Mouse (Mus musculus) heart, postnatal 0 days (tissue): ENCODE measurements around the gene Gm37240. TPM values are rescaled to one million over a fixed set of nuclear protein-coding genes. Genes with fewer than 3 reads are reported as not detected.

Experiments
- ATAC-seq: fragments of 200-750 bp; cut with Nextera tagmentation; 2 replicates; pipeline ENCODE4 v1.8.0; 2017; ENCODE audit warnings: low read depth, moderate number of reproducible peaks, moderate library complexity; ENCODE audit not compliant: insufficient read depth
- DNase-seq: peaks from one replicate; pipeline ENCODE4 v3.0.0-alpha.2; 2016; ENCODE audit warnings: low spot score
- H3K27ac ChIP-seq: fragments of 300-500 bp; sonication (generic); 2 replicates; pipeline ENCODE4 v1.5.1; 2014; ENCODE audit warnings: low read depth, mild to moderate bottlenecking
- H3K27me3 ChIP-seq: fragments of 300-500 bp; sonication (generic); 2 replicates; pipeline ENCODE4 v1.6.1; 2014; ENCODE audit warnings: low read length, mixed read lengths; ENCODE audit not compliant: control insufficient read depth, insufficient read depth
- H3K36me3 ChIP-seq: fragments of 300-500 bp; sonication (generic); replicated peaks from 2 replicates; pipeline ENCODE4 v1.6.1; 2014; ENCODE audit warnings: low read length, mixed read lengths; ENCODE audit not compliant: control insufficient read depth, insufficient read depth
- H3K4me1 ChIP-seq: fragments of 300-500 bp; sonication (generic); 2 replicates; pipeline ENCODE4 v1.6.1; 2014; ENCODE audit warnings: antibody characterized with exemption; ENCODE audit not compliant: control insufficient read depth, insufficient read depth
- H3K4me2 ChIP-seq: fragments of 300-500 bp; sonication (generic); 2 replicates; pipeline ENCODE4 v1.6.1; 2014; ENCODE audit warnings: low read depth, mild to moderate bottlenecking, low read length, moderate library complexity
- H3K4me3 ChIP-seq: fragments of 300-500 bp; sonication (generic); 2 replicates; pipeline ENCODE4 v1.5.1; 2014; ENCODE audit warnings: low read depth, low read length
- H3K9ac ChIP-seq: fragments of 300-500 bp; sonication (generic); replicated peaks from 2 replicates; pipeline ENCODE4 v1.6.1; 2014; ENCODE audit warnings: low read depth, low read length, mixed read lengths
- H3K9me3 ChIP-seq: fragments of 300-500 bp; sonication (generic); replicated peaks from 2 replicates; pipeline ENCODE4 v1.6.1; 2016; ENCODE audit warnings: low read length; ENCODE audit not compliant: control insufficient read depth
- CTCF ChIP-seq: IDR thresholded peaks from 2 replicates; pipeline ENCODE4 v1.5.1; 2016; ENCODE audit warnings: antibody characterized with exemption, control low read depth, low read depth
- EP300 ChIP-seq: IDR thresholded peaks from 2 replicates; pipeline ENCODE4 v1.6.1; 2016; ENCODE audit warnings: antibody characterized with exemption, low read depth
- WGBS: fragments of 180-500 bp; shearing (Covaris S2); extraction: QIAGEN DNeasy Blood & Tissue Kit; methylation state at CpG from one replicate; pipeline ENCODE4 v1.1.7; 2014; 5-methylcytosine and 5-hydroxymethylcytosine counted together
- polyA plus RNA-seq: library from polyadenylated mRNA; unstranded; fragments of >200 nt; fragmentation: Nextera tagmentation; extraction: Ambion mirVana; gene quantifications from 2 replicates; pipeline ENCODE4 v1.2.1, GENCODE M21; 2015
- total RNA-seq: library from RNA; depleted of rRNA; stranded (reverse); fragments of >200 nt; gene quantifications from 2 replicates; pipeline ENCODE4 v1.2.3, GENCODE M21; 2014; ENCODE audit warnings: low replicate concordance

Gene Gm37240
- total and polyA plus RNA-seq, 2 experiments from 2014 or later = 21.7 to 72.1 TPM

DNA sequence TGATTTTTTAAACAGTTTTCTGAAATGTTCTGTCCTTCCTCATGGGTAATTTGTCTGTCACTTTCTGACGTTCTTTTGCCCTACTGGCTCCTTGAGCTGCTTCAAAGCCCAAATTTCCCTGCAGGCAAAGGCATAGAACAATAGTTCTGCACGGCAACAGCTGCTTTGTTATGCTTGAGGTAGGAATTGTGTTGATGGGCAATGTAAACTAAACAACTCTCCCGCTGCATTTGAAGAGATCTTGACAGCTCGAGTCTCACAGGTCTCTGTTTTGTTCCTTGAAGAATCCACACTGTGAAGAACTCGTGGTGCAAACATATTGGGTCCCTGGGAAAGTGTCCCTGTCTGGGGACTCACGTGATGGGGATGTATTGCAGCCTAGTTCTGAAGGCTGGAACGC is 746.8 kb downstream of the Gm37240 start:
- WGBS = 53% methylated on average over 7 of the region's 7 CpGs
- ATAC-seq (no peak), DNase-seq (no peak)
- no peaks in the 10 kb centered on the region for H3K27me3 ChIP-seq
- no peak overlapping the region for H3K4me2 ChIP-seq
- TF ChIP-seq CTCF = no peak
- no peak for TF ChIP-seq EP300
- no peak overlapping the region for H3K4me3 ChIP-seq
- H3K36me3 ChIP-seq = no peaks in the 10 kb centered on the region
- no peak overlapping the region for H3K9ac ChIP-seq
- H3K27ac ChIP-seq = no peak overlapping the region
- H3K4me1 ChIP-seq = no peaks in the 10 kb centered on the region
- H3K9me3 ChIP-seq = no peaks in the 10 kb centered on the region

DNA sequence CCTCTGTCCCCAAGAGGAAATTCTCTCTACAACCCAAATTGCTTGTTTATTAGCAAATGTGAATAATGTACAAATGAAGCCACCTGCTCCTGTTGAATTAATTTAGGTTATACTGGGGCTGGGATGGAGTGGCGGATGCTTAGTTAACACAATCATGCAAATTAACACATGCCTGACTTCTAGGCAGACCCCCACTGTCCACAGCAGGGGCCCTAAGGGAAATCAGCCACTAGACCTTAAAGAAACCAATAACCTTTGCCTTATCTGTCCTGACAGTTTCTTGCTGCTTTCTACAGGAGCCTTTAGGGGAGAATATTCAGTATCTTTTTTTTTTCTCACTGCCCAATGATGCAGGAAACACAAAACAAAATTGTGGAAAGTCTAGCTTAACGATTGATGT is 748.9 kb downstream of the Gm37240 start:
- H3K27me3 ChIP-seq = no peaks in the 10 kb centered on the region
- ATAC-seq (no peak), DNase-seq (no peak)
- TF ChIP-seq EP300 = no peak
- TF ChIP-seq CTCF = no peak
- H3K4me3 ChIP-seq = no peak overlapping the region
- no peak overlapping the region for H3K9ac ChIP-seq
- H3K9me3 ChIP-seq = no peaks in the 10 kb centered on the region
- no peaks in the 10 kb centered on the region for H3K36me3 ChIP-seq
- H3K27ac ChIP-seq = no peak overlapping the region
- WGBS = 71% methylated on average over 2 of the region's 2 CpGs
- H3K4me2 ChIP-seq = no peak overlapping the region
- H3K4me1 ChIP-seq = no peaks in the 10 kb centered on the region

DNA sequence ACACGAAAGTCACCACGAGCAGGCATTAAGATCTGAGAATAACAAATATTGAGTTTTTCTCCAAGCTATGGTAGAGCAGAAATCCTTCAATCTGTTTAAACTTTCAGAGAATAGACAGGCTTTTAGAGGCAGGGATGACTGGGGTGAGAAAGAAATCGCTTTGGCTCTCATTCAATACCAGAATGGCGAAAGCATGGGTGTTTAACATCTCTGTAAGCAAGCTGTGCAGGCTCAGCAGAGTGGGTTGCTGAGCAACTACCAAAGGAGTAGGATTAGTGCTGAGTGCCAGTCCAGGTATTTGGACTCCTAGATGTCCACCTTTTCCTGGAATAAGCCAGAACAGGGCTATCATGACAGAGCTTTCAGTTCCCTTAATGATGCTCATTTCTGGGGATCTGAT is 753.8 kb downstream of the Gm37240 start:
- H3K27me3 ChIP-seq = no peaks in the 10 kb centered on the region
- H3K27ac ChIP-seq = no peak overlapping the region
- H3K9me3 ChIP-seq = no peaks in the 10 kb centered on the region
- H3K36me3 ChIP-seq = no peaks in the 10 kb centered on the region
- no peaks in the 10 kb centered on the region for H3K4me1 ChIP-seq
- 86% methylated on average over 4 of the region's 4 CpGs for WGBS
- no peak for TF ChIP-seq EP300
- no peak for TF ChIP-seq CTCF
- H3K4me3 ChIP-seq = no peak overlapping the region
- no peak overlapping the region for H3K9ac ChIP-seq
- ATAC-seq = no peak
- no peak for DNase-seq
- H3K4me2 ChIP-seq = no peak overlapping the region

DNA sequence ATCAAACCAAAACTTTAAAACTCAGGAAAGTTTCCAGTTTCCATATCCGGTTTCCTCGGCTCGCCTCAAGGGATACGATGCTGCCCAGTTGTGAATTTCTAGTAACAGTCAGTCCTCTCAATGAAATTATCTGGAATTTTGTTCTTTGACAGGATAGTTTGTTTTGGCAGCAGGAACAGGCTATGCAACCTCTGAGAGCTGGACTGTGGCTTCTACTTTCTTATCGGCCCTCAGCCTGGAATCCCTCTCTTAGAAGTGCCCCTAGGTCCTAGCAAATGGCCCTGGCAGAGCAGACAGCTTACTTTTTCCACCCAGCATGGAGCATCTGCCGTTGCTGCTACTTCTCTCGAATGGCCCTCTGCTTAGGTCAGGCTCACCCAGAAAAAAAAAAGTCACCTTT is 755.4 kb downstream of the Gm37240 start:
- TF ChIP-seq CTCF (no peak), EP300 (no peak)
- Histone ChIP-seq H3K36me3 (no peaks in the 10 kb centered on the region), H3K9me3 (no peaks in the 10 kb centered on the region), H3K4me3 (no peak overlapping the region), H3K27me3 (no peaks in the 10 kb centered on the region), H3K27ac (no peak overlapping the region), H3K9ac (no peak overlapping the region), H3K4me1 (no peaks in the 10 kb centered on the region), H3K4me2 (no peak overlapping the region)
- DNase-seq (peak; percentile 24), ATAC-seq (no peak)
- WGBS = 45% methylated on average over 7 of the region's 7 CpGs

DNA sequence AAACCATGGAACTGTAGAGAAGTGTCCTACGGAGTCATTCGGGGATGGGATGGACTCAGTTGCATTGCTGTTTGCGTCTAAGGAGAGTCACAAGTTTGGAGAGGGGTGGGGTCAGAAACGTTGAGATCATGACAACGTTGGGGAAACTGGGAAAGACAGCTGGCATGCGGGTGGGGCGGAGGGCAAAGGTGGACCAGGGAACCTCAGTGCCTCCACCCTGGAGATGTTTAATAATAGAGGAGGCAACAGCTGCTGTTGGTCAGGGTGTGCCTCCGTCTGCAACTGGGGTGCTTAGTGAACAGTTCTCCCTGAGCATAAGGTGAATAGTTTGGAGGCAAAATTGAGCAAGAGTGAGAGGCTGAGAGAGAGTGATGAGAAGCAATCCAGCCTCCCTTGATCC is 758.8 kb downstream of the Gm37240 start:
- Histone ChIP-seq H3K27ac (no peak overlapping the region), H3K27me3 (no peaks in the 10 kb centered on the region), H3K36me3 (no peaks in the 10 kb centered on the region), H3K9me3 (no peaks in the 10 kb centered on the region), H3K4me2 (no peak overlapping the region), H3K4me1 (no peaks in the 10 kb centered on the region), H3K9ac (no peak overlapping the region), H3K4me3 (no peak overlapping the region)
- DNase-seq (no peak), ATAC-seq (no peak)
- 77% methylated on average over 8 of the region's 8 CpGs for WGBS
- TF ChIP-seq CTCF (no peak), EP300 (no peak)

DNA sequence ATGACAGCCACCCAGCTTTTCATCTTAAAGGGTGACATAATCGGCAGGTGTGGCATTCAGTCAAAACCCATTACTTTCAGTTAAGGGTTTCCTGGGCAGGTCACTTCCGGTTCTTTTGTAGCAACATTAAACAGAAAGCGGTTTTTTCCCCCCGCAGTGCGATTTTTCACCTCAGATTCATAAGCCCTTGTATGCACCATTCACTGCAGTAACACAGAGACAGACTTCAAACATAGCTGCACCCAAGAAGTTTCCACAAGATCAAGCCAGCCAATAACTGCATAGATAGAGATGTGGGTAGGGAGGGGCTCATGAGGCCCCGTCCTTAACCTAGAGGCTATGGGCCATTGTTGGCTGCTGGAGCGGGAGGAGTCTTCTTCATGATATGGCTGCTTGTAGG is 760.3 kb downstream of the Gm37240 start:
- ATAC-seq (no peak), DNase-seq (no peak)
- Histone ChIP-seq H3K27me3 (no peaks in the 10 kb centered on the region), H3K36me3 (no peaks in the 10 kb centered on the region), H3K9ac (no peak overlapping the region), H3K4me2 (no peak overlapping the region), H3K4me3 (no peak overlapping the region), H3K27ac (no peak overlapping the region), H3K4me1 (no peaks in the 10 kb centered on the region), H3K9me3 (no peaks in the 10 kb centered on the region)
- WGBS = 74% methylated on average over 7 of the region's 7 CpGs
- TF ChIP-seq EP300 = no peak
- no peak for TF ChIP-seq CTCF
